Mouse (Mus musculus) adrenal gland, postnatal 14 days (tissue): ENCODE data around the gene Nkapl. TPM values are rescaled to one million over a fixed set of nuclear protein-coding genes. Genes with fewer than 3 reads are reported as not detected.
"Not testable (repeated sequence)": the region's sequence is repeated elsewhere in the genome, so short reads cannot be mapped to it uniquely, and the experiment has no call there.

Source experiments
- DNase-seq: peaks from one replicate; pipeline ENCODE4 v3.0.0; 2021; ENCODE audit warnings: mixed read lengths
- long read RNA-seq, 2 experiments: library from polyadenylated mRNA; stranded (forward); transcript quantifications; one replicate each; pipeline ENCODE4 v2.0.0; 2021
- total RNA-seq: library from RNA; stranded (reverse); gene quantifications from 2 replicates; pipeline ENCODE4 v1.2.3, GENCODE M21; 2021

Gene Nkapl
- 1.4 and 1.7 TPM in 2 replicates for total RNA-seq
- long read RNA-seq, experiment 1, partial matches to known transcripts, result 0 of 1 reads
- long read RNA-seq, experiment 1, other reads (novel, unspliced or antisense), result 0 of 1 reads
- long read RNA-seq, experiment 2, partial matches to known transcripts, result 0 of 1 reads
- long read RNA-seq, experiment 2, other reads (novel, unspliced or antisense), result 0 of 1 reads

GRCm38 (mm10) chr13:21468061-21469019 lies at the start of gene Nkapl:
TSS of gene Nkapl (minus strand) at chr13:21468509.
- DNase-seq, result peak; percentile 92

DNA sequence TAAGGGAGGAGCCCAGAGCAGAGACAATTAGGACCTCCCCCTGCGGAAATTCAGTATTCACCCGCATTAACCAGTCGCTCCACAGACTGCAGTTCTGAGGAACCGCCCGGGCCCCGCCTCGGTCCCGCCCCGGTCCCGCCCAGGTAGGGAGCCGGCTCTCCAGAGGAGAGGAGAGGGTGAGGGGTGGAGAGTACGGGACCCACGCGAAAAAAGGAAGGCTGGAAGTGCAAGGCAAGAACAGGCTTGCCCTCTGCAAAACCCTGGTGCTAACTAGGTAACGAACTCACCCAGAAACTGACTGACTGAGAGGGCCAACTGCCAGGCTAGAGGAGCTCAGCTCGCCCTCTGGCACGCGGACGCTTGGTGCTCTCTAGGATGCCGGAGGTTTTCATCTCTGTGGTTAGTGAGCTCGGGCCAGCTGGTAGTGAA lies 37.9 kb upstream of the Nkapl start:
- DNase-seq, result peak; percentile 92

GRCm38 (mm10) chr13:21502296-21502695 lies 34.0 kb upstream of the Nkapl start:
- no peak for DNase-seq

DNA sequence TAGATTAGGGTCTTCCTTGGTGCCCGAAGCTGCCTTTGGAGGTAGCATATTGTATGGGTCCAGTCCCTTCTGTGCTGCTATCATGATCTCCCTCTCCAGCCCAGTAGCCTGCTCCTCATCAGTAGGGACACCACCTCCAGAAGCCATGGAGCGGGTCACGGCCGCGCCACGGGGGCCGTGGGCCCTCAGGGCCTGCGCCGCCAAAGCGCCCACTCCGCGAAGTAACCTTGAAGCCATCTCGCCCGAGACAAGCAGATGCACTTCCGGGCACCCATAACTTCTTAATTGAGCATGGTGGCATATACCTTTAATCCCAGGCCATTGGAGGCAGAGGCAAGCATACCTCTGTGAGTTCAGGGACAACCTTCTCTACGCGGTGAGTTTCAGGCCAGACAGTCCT lies 32.9 kb upstream of the Nkapl start, which contains the start of gene Gm11273:
Gm11273 (minus strand) TSS at position 237 of the 400 bp plus-strand sequence.
- not testable (repeated sequence) for DNase-seq

DNA sequence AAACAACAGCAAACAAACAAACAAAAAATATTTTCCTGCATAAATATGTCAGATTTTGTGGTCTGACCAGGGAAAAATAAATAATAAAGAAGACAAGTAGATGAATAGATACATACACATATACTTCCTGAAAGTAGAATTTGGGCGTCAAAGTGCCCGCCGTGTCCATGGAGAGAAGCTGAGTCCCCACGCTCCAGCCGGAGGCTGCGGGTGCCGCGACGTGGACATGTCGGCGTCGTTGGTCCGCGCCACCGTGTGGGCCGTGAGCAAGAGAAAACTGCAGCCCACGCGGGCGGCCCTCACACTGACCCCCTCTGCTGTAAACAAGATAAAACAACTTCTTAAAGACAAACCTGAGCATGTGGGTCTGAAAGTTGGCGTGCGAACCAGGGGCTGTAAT lies 26.8 kb upstream of the Nkapl start, which contains the start of gene AK157302:
AK157302 (plus strand) TSS at position 144 of the 400 bp plus-strand sequence.
- peak; percentile 34 for DNase-seq

GRCm38 (mm10) chr13:21492847-21493246 lies 24.5 kb upstream of the Nkapl start:
- peak; percentile 31 for DNase-seq

DNA sequence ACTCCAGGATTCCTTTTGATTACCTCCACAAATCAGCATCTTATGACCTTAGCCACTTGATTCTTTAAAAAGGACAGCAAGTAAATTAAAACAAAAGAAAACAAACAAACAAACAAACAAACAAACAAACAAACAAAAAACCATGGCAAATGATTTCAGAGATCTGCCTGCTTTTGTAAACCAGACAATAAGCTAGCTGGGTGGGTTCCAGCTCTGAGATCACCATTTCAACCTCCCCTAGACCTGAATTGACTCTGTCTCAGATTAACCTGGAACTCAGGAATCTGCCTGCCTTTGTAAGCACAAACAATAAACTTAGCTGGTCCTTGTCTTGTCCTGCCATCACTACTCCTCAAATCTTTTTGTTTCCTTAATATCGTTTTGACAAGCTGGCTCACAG lies 18.6 kb upstream of the Nkapl start:
- no peak for DNase-seq

- DNase-seq, result peak; percentile 78
Measured at GRCm38 (mm10) chr13:21478759-21479670, 10.7 kb upstream of the Nkapl start, which contains the start of the genes Zkscan4 and Gm10065. TSS of gene Zkscan4 (plus strand) at chr13:21478907. TSS of gene Gm10065 (minus strand) at chr13:21479441.

DNA sequence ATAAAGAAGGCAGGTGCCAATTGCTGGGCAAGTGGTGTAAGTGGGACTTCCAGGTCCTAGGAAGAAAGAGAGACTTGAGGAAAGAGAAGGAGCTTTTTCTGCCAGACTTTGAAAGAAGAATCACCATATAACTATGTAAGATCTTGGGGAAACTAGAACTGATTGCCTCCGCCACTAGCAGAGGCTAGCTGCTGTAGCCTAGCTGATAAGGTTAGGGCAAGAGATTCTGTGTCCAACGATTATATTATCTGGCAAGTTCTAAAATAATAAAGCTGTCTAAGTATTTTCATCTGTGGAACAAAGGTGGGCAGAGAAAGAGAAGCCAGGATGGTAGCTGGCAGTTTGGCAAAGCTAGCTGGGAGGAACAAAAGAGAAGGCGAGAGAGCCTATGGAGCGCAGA lies 4.1 kb upstream of the Nkapl start:
- no peak for DNase-seq

GRCm38 (mm10) chr13:21469097-21469496 lies 788 bp upstream of the Nkapl start:
- DNase-seq, result no peak

- DNase-seq, result no peak
Measured at GRCm38 (mm10) chr13:21467336-21467735, 973 bp downstream of the Nkapl start.

DNA sequence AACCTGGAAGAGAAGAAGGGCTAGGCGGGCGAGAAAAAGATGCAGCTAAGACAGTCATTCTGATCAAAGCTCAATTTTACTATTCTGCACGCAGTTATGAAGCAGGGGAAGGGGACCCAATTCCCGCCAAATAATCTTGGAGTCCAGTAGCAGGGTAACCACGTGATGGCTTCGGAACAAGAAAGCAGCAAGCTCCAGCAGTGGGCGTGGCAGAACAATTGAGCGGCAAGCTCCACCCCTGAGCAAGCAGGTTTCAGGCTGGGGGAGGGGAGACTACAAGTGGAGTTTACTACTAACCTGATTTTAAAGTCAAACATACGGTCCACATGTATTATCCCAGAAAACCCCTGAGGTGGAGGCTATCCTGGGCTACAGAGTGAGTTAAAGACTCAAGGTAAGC lies 5.8 kb downstream of the Nkapl start:
- DNase-seq, result not testable (repeated sequence)

DNA sequence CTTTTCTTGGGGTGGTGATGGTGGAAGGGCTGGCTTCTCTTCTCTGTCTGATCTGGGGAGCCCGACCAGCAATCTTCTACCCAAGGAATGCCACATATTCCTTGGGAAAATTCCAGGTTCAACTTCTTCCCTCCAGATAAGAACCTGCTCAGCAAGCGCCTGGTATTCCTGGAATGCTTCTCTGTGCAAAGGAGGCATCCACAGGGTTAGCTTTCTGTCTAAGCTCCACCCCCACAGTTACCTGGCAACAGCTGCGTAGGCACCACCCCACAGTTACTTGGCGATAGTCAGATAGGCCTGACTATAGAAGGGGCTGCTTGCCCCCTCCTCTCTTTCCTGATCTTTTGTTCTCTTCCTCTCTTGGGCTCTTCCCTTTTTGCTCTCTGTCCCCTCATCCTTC lies 12.0 kb downstream of the Nkapl start:
- no peak for DNase-seq

DNA sequence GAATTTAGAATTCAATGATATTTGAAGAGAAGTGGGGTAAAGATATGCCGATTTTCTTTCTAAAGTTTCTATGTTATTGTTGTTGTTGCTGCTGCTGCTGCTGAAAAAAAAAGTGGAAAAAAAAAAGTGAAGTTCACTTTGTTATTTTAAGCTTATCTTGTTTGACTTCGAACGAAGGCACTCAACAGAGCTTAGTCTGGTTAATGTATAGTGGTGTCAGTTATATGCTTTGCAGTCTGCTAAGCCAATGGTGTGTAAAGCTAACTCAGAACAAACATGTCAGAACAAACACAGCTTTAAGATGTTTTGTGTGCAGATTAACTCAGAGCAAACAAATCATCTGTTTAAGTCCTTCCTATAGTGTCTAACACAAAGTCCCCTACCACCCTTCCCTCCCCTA lies 14.2 kb downstream of the Nkapl start:
- no peak for DNase-seq

- DNase-seq, result peak; percentile 90
Measured at GRCm38 (mm10) chr13:21453449-21453848, 14.9 kb downstream of the Nkapl start, which contains the start of gene Zscan26. TSS of gene Zscan26 (minus strand) at chr13:21453730.

- no peak for DNase-seq
Measured at GRCm38 (mm10) chr13:21453042-21453441, 15.3 kb downstream of the Nkapl start.

- DNase-seq, result no peak
Measured at GRCm38 (mm10) chr13:21447856-21448614, 20.3 kb downstream of the Nkapl start.

- no peak for DNase-seq
Measured at GRCm38 (mm10) chr13:21446796-21447195, 21.5 kb downstream of the Nkapl start.

DNA sequence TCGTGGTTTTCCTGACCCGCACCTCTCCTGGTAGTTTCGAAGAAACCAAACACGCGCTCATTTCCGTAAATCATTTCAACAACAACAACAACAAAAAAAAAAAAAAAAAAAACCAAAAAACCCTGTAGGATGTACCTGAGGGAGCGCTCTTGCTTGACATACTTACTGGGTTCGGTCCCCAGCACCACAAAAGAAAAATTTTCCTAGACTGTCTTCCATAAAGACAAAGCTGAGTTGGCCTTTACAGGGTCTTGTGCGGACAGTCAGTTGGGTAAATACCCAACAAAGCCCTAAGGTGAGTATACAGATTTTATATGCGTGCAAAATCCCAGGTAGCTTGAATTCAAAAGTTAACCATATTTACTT lies 27.1 kb downstream of the Nkapl start:
- no peak for DNase-seq

DNA sequence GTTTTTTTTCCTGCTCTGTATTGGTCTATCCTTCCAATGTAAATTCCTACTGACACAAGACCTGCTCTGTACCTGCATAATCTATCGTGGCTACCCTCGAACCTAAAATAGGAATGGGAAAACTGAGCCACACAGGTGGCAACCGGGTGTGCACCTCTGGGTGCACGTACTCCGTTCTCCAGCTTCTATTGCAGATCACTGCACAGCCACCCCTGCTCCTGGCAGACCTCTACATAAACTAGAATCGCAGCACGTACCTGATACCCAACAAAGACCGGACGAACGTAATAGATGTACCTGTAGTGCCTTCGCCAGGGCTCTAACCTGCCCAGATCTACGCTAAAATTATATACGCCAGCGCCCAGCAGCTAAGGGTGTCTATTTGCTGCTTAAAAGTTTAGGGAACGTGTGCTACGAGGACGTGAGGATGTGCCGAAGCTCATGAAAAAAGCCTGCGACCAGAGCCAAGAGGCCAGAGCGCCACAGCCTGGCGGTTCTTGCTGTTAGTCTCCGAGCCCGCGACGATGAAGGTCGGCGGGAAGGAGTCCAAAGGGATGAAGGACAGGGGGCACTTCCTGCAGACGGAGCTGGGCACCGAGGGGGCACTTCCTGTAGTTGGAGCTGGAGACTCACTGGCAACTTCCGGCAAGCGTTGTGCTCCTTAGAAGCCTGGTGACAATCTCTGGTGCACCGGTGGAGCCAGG lies 27.7 kb downstream of the Nkapl start, which contains the start of gene Pgbd1:
Pgbd1 (minus strand) TSS at position 556 of the 704 bp plus-strand sequence.
- DNase-seq, result peak; percentile 89
